Mouse (Mus musculus) cerebellum, postnatal 4 days (tissue): ENCODE data around the gene Rhbg.
"Not testable (repeated sequence)": the region's sequence is repeated elsewhere in the genome, so short reads cannot be mapped to it uniquely, and the experiment has no call there.

Source experiments
- DNase-seq, 2 experiments: peaks; one replicate each; pipeline ENCODE4 v3.0.0; 2022; ENCODE audit warnings: low spot score in 2 of 2, mixed read lengths in 1 of 2

The Rhbg gene

GRCm38 (mm10) chr3:88254268-88254926 lies at the start of gene Rhbg:
Rhbg (minus strand) TSS chr3:88254709.
- peak in 1 of 2 experiments; percentile 21 for DNase-seq

- DNase-seq = no peak
Observed at GRCm38 (mm10) chr3:88299172-88299571, 44.7 kb upstream of the Rhbg start.

- DNase-seq = no peak
Observed at GRCm38 (mm10) chr3:88297321-88297851, 42.9 kb upstream of the Rhbg start.

GRCm38 (mm10) chr3:88296561-88297318 lies 42.2 kb upstream of the Rhbg start, which contains the start of the genes Tsacc and Cct3:
Tsacc (minus strand) TSS chr3:88296999.
Cct3 (plus strand) TSS chr3:88297116.
- DNase-seq = peak; percentile 79 to 95

GRCm38 (mm10) chr3:88296110-88296560 lies 41.6 kb upstream of the Rhbg start:
- DNase-seq = no peak

- DNase-seq = not testable (repeated sequence)
Observed at GRCm38 (mm10) chr3:88295272-88295671, 40.8 kb upstream of the Rhbg start.

GRCm38 (mm10) chr3:88291970-88292369 lies 37.5 kb upstream of the Rhbg start:
- DNase-seq = peak in 1 of 2 experiments; percentile 15

- not testable (repeated sequence) for DNase-seq
Observed at GRCm38 (mm10) chr3:88288133-88288713, 33.7 kb upstream of the Rhbg start.

GRCm38 (mm10) chr3:88287110-88287509 lies 32.6 kb upstream of the Rhbg start, which contains the start of gene Gm38392:
Gm38392 (minus strand) TSS chr3:88287210.
- no peak for DNase-seq

- DNase-seq = not testable (repeated sequence)
Observed at GRCm38 (mm10) chr3:88285565-88285895, 31.0 kb upstream of the Rhbg start.

GRCm38 (mm10) chr3:88284815-88285564 lies 30.5 kb upstream of the Rhbg start:
- not testable (repeated sequence) for DNase-seq

GRCm38 (mm10) chr3:88281141-88281916 lies 26.8 kb upstream of the Rhbg start:
- DNase-seq = not testable (repeated sequence)

GRCm38 (mm10) chr3:88280035-88280434 lies 25.5 kb upstream of the Rhbg start:
- no peak for DNase-seq

- DNase-seq = peak in 1 of 2 experiments; percentile 14
Observed at GRCm38 (mm10) chr3:88276529-88277143, 22.1 kb upstream of the Rhbg start.

- DNase-seq = no peak
Observed at GRCm38 (mm10) chr3:88276121-88276520, 21.6 kb upstream of the Rhbg start.

GRCm38 (mm10) chr3:88274002-88274401 lies 19.5 kb upstream of the Rhbg start:
- DNase-seq = no peak

- no peak for DNase-seq
Observed at GRCm38 (mm10) chr3:88271859-88272258, 17.4 kb upstream of the Rhbg start.

- not testable (repeated sequence) for DNase-seq
Observed at GRCm38 (mm10) chr3:88271298-88271697, 16.8 kb upstream of the Rhbg start.

- DNase-seq = no peak
Observed at GRCm38 (mm10) chr3:88268991-88269390, 14.5 kb upstream of the Rhbg start.

GRCm38 (mm10) chr3:88268014-88268413 lies 13.5 kb upstream of the Rhbg start:
- DNase-seq = not testable (repeated sequence)
